Mouse (Mus musculus): ENCODE data around the gene Stra6l.

GRCm38 (mm10) chr4:45853496-45854246 lies 5.2 kb downstream of the Stra6l start:
- no peak for TF ChIP-seq GATA1 (IDR thresholded peaks at IDR 0.05; ENCODE audit: borderline replicate concordance, low read length)
- no peak for TF ChIP-seq FLI1 (IDR thresholded peaks at IDR 0.05; ENCODE audit: low read length)
